Mouse (Mus musculus): ENCODE measurements at regions not wholly inside any gene's neighbourhood (a gene's known extent, or its start where the extent isn't known, plus 50 kb on each side); places are given as distances from the start of the nearest gene placed in this dataset.

DNA sequence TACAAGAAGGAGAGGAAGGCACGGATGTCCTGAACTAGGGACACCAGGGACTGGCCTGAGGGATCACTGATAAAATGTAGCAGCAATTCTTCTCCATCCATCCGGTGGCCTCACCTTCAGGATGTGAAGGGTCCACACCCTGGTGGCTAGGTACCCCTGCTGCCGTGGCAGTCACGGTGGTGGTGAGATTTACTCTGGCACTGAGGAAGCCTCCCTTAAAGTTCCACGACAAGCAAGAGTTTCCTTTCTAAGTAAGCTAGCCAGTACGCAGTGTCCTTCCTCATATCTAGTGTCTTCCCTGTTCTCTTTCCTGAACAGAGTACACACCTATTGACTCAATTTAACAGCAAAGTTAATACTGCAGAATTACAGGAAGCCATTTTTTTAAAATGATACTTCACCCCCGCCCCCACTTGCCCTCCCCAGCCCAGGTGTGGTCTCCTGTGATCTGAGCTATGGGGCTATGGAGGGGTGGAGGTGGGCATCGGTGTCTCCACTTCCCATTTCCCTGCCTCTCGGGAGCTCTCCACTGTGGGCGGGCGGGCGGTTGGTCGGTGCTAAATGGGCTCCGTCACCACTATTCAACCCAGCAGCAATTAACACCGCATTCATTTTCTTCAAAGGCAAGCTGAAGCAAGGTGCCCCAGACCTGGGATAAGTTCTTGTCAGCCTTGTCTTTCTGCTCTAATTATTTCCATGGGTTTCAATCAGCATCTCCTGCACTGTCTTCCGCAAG, 201.2 kb upstream of the Klf14 start:
- Histone ChIP-seq H3K4me3 (ENCODE audit: low read length) (no peak overlapping the region), H3K4me2 (ENCODE audit: low read depth, low read length) (no peak overlapping the region), H3K4me1 (ENCODE audit: control insufficient read depth, insufficient read depth, low read length) (peaks cover 15% of the 10 kb centered on the region), H3K27ac (ENCODE audit: low read length) (no peak overlapping the region), H3K36me3 (ENCODE audit: control insufficient read depth, insufficient read depth) (no peaks in the 10 kb centered on the region), H3K9me3 (replicated peaks; ENCODE audit: control insufficient read depth, low read length) (no peaks in the 10 kb centered on the region), H3K9ac (ENCODE audit: low read length) (no peak overlapping the region), H3K27me3 (ENCODE audit: control insufficient read depth, insufficient read depth, low read length) (no peaks in the 10 kb centered on the region)
- 73% methylated on average over 16 of the region's 16 CpGs for WGBS
- ATAC-seq (replicated peaks; ENCODE audit: extremely low read depth, insufficient read depth, low FRiP score): no peak

DNA sequence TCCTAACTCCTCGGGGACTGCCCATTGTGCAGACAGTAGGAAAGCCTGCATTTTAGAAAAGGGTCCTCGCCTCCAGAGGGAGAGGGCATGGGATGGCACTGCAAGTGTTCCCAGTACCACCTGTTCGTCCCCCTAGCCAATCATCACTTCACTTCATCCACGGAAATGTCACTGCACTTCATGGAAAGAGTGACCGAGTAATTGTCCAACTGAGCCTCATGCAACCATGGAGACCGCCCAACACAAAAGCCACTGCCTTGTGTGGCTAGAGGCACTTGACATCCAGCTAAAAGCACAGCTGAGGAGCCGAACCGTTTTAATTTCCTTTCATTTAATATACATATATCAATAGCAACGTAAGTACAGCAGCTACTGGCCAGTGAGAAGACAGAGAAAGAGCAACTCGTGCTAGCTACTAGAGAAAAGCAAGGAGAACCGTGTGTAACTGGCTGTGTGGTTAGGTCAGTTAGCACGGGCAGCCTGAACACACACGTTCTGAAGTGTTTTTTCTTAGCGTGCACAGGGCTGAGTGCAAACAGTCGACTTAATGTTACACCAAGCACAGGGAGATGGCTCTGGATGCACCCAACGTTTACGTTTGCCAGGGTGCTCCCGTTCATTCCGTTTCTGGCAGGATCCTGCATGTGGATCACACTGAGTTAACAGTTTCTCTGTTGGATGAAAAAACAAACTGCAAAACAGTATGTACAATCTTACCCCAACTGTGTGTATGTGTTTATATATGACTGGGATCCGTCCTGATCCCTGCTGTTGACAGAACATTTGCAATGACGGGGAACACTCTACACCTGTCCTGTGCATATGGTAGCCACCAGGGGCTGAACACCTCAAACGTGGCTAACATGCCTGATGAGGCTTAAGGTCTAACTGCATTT, 202.8 kb upstream of the Klf14 start:
- no peaks in the 10 kb centered on the region for H3K36me3 ChIP-seq (ENCODE audit: control insufficient read depth, insufficient read depth)
- no peak for ATAC-seq (replicated peaks; ENCODE audit: extremely low read depth, insufficient read depth, low FRiP score)
- no peak overlapping the region for H3K27ac ChIP-seq (ENCODE audit: low read length)
- no peak overlapping the region for H3K9ac ChIP-seq (ENCODE audit: low read length)
- 75% methylated on average over 22 of the region's 22 CpGs for WGBS
- no peak overlapping the region for H3K4me3 ChIP-seq (ENCODE audit: low read length)
- H3K27me3 ChIP-seq (ENCODE audit: control insufficient read depth, insufficient read depth, low read length): no peaks in the 10 kb centered on the region
- no peaks in the 10 kb centered on the region for H3K9me3 ChIP-seq (replicated peaks; ENCODE audit: control insufficient read depth, low read length)
- no peak overlapping the region for H3K4me2 ChIP-seq (ENCODE audit: low read depth, low read length)
- H3K4me1 ChIP-seq (ENCODE audit: control insufficient read depth, insufficient read depth, low read length): peaks cover 15% of the 10 kb centered on the region

GRCm38 (mm10) chr6:31165011-31165410, 206.1 kb upstream of the Klf14 start:
- Histone ChIP-seq H3K9me3 (replicated peaks; ENCODE audit: control insufficient read depth, low read length) (no peaks in the 10 kb centered on the region), H3K9ac (ENCODE audit: low read length) (no peak overlapping the region), H3K4me2 (ENCODE audit: low read depth, low read length) (no peak overlapping the region), H3K4me1 (ENCODE audit: control insufficient read depth, insufficient read depth, low read length) (no peaks in the 10 kb centered on the region; the same call in 1 of the 2 replicates), H3K4me3 (ENCODE audit: low read length) (no peak overlapping the region), H3K36me3 (ENCODE audit: control insufficient read depth, insufficient read depth) (no peaks in the 10 kb centered on the region), H3K27me3 (ENCODE audit: control insufficient read depth, insufficient read depth, low read length) (no peaks in the 10 kb centered on the region), H3K27ac (ENCODE audit: low read length) (no peak overlapping the region)
- WGBS: 88% methylated on average over 6 of the region's 6 CpGs
- ATAC-seq (replicated peaks; ENCODE audit: extremely low read depth, insufficient read depth, low FRiP score): no peak

DNA sequence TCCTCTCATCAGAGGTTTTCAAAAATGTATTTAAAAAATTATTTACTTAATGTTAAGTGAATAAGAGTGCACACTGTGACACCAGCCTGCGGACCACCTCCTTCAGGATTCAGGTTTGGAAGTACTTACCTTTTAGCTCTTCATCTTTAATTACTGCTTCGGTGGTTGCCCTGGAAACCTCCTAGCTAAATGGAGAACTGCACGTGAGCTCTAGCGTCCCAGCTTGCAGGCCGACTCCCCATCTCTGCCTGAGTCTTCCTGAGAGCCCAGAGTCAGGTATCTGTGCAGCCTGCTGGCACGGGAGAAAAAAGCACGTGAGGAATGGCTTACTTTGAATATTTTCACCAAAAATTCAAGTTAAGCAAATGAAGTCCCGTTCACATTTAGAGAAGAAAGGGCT, 207.5 kb upstream of the Klf14 start:
- H3K36me3 ChIP-seq (ENCODE audit: control insufficient read depth, insufficient read depth): no peaks in the 10 kb centered on the region
- no peaks in the 10 kb centered on the region for H3K27me3 ChIP-seq (ENCODE audit: control insufficient read depth, insufficient read depth, low read length)
- no peaks in the 10 kb centered on the region for H3K9me3 ChIP-seq (replicated peaks; ENCODE audit: control insufficient read depth, low read length)
- no peak overlapping the region for H3K4me3 ChIP-seq (ENCODE audit: low read length)
- ATAC-seq (replicated peaks; ENCODE audit: extremely low read depth, insufficient read depth, low FRiP score): no peak
- H3K27ac ChIP-seq (ENCODE audit: low read length): no peak overlapping the region
- no peak overlapping the region for H3K4me2 ChIP-seq (ENCODE audit: low read depth, low read length)
- 73% methylated on average over 8 of the region's 8 CpGs for WGBS
- no peak overlapping the region for H3K9ac ChIP-seq (ENCODE audit: low read length)
- no peaks in the 10 kb centered on the region for H3K4me1 ChIP-seq (ENCODE audit: control insufficient read depth, insufficient read depth, low read length)

DNA sequence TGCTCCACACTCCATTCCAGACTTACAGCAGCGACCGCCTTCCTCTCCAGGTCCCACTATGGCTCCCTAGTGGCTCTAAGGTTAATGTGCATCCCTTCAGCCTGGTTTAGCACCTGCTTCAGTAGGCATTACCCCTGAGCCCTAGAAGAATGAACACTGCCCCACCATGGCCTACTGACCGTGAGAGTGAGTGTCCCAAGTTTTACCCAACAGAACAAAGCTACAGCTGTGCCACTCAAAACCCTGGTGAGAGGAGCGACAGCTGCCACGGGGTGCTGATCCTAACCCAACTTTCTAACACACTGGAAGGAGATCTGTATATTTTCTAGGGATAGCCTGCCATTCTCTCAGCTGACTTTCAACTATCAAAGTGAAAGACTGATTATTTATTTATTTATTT, 208.9 kb upstream of the Klf14 start:
- no peaks in the 10 kb centered on the region for H3K36me3 ChIP-seq (ENCODE audit: control insufficient read depth, insufficient read depth)
- H3K9ac ChIP-seq (ENCODE audit: low read length): no peak overlapping the region

GRCm38 (mm10) chr6:31168730-31169129, 209.9 kb upstream of the Klf14 start:
- Histone ChIP-seq H3K9me3 (replicated peaks; ENCODE audit: control insufficient read depth, low read length) (no peaks in the 10 kb centered on the region), H3K4me2 (ENCODE audit: low read depth, low read length) (no peak overlapping the region), H3K36me3 (ENCODE audit: control insufficient read depth, insufficient read depth) (no peaks in the 10 kb centered on the region), H3K4me3 (ENCODE audit: low read length) (no peak overlapping the region), H3K9ac (ENCODE audit: low read length) (no peak overlapping the region), H3K4me1 (ENCODE audit: control insufficient read depth, insufficient read depth, low read length) (no peaks in the 10 kb centered on the region), H3K27ac (ENCODE audit: low read length) (no peak overlapping the region), H3K27me3 (ENCODE audit: control insufficient read depth, insufficient read depth, low read length) (no peaks in the 10 kb centered on the region)
- no peak for ATAC-seq (replicated peaks; ENCODE audit: extremely low read depth, insufficient read depth, low FRiP score)
- WGBS: 83% methylated on average over 3 of the region's 3 CpGs

More for the DNA sequence above, 208.9 kb upstream of the Klf14 start:
- ATAC-seq (replicated peaks; ENCODE audit: extremely low read depth, insufficient read depth, low FRiP score): no peak
- WGBS: 86% methylated on average over 5 of the region's 5 CpGs
- Histone ChIP-seq H3K4me2 (ENCODE audit: low read depth, low read length) (no peak overlapping the region), H3K4me1 (ENCODE audit: control insufficient read depth, insufficient read depth, low read length) (no peaks in the 10 kb centered on the region), H3K27ac (ENCODE audit: low read length) (no peak overlapping the region), H3K9me3 (replicated peaks; ENCODE audit: control insufficient read depth, low read length) (no peaks in the 10 kb centered on the region), H3K27me3 (ENCODE audit: control insufficient read depth, insufficient read depth, low read length) (no peaks in the 10 kb centered on the region), H3K4me3 (ENCODE audit: low read length) (no peak overlapping the region)

- Histone ChIP-seq H3K9ac (ENCODE audit: low read length) (no peak overlapping the region), H3K27me3 (ENCODE audit: control insufficient read depth, insufficient read depth, low read length) (no peaks in the 10 kb centered on the region), H3K9me3 (replicated peaks; ENCODE audit: control insufficient read depth, low read length) (no peaks in the 10 kb centered on the region), H3K4me2 (ENCODE audit: low read depth, low read length) (no peak overlapping the region), H3K36me3 (ENCODE audit: control insufficient read depth, insufficient read depth) (no peaks in the 10 kb centered on the region), H3K4me1 (ENCODE audit: control insufficient read depth, insufficient read depth, low read length) (no peaks in the 10 kb centered on the region), H3K27ac (ENCODE audit: low read length) (peak overlapping the region; percentile 34; the same call in 1 of the 2 replicates), H3K4me3 (ENCODE audit: low read length) (no peak overlapping the region)
- no peak for ATAC-seq (replicated peaks; ENCODE audit: extremely low read depth, insufficient read depth, low FRiP score)
- WGBS: 64% methylated on average over 9 of the region's 9 CpGs
Measured at GRCm38 (mm10) chr6:31169343-31169742, 210.5 kb upstream of the Klf14 start.

DNA sequence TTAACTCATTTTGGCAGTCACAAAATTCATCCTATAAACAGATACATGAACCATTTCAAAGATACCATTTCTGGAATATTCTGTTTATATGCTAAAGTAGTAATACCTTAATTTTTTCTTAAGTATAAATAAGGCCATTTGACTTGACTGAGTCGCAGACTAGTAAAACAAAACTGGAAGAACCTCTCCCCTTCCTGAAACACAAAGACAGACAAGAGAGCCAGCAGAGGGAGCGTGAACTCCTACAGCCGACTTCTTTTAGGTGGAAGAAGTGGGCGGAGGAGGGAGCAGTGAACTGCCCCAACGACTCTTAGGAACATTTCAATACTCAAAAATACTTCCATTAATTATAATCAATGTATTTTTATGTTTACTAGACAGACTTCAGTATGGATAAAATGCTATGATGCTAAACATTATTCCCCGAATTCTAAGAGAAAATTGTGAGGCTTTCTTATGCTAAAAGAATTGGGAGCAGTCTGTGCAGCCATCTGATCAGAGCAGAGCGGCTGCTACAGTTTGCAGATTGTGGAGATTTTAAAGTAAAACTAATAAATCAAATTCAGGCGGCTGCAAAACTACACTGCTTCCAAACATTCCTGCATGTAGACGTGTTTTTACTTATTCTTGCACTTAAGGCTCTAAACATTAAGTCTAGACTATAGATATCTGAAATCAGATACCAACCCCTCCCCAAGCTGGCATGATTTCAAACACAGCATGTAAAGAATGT, 211.2 kb upstream of the Klf14 start:
- no peak overlapping the region for H3K4me3 ChIP-seq (ENCODE audit: low read length)
- no peaks in the 10 kb centered on the region for H3K4me1 ChIP-seq (ENCODE audit: control insufficient read depth, insufficient read depth, low read length)
- WGBS: 64% methylated on average over 9 of the region's 9 CpGs
- no peak for ATAC-seq (replicated peaks; ENCODE audit: extremely low read depth, insufficient read depth, low FRiP score)
- no peaks in the 10 kb centered on the region for H3K9me3 ChIP-seq (replicated peaks; ENCODE audit: control insufficient read depth, low read length)
- H3K4me2 ChIP-seq (ENCODE audit: low read depth, low read length): no peak overlapping the region
- H3K9ac ChIP-seq (ENCODE audit: low read length): no peak overlapping the region
- no peak overlapping the region; the same call in 1 of the 2 replicates for H3K27ac ChIP-seq (ENCODE audit: low read length)
- H3K36me3 ChIP-seq (ENCODE audit: control insufficient read depth, insufficient read depth): no peaks in the 10 kb centered on the region
- H3K27me3 ChIP-seq (ENCODE audit: control insufficient read depth, insufficient read depth, low read length): no peaks in the 10 kb centered on the region

All from heart, embryonic 16.5 days (tissue).